Mouse (Mus musculus) C2C12 (cell line): ENCODE measurements at regions not wholly inside any gene's neighbourhood (a gene's known extent, or its start where the extent isn't known, plus 50 kb on each side); places are given as distances from the start of the nearest gene placed in this dataset.
"Not testable (repeated sequence)": the region's sequence is repeated elsewhere in the genome, so short reads cannot be mapped to it uniquely, and the experiment has no call there.

Source experiments
- H3K27me3 ChIP-seq: one replicate; pipeline ENCODE4 v1.6.1; 2011; ENCODE audit not compliant: control insufficient read depth, insufficient read depth, insufficient read length
- H3K36me3 ChIP-seq: one replicate; pipeline ENCODE4 v1.6.1; 2011; ENCODE audit not compliant: control insufficient read depth, insufficient read depth
- H3K4me3 ChIP-seq: one replicate; pipeline ENCODE4 v1.5.1; 2011; ENCODE audit warnings: mild to moderate bottlenecking, control low read depth; ENCODE audit not compliant: poor library complexity, insufficient read depth, severe bottlenecking
- H3K79me2 ChIP-seq: one replicate; pipeline ENCODE4 v1.6.1; 2011; ENCODE audit not compliant: control insufficient read depth, insufficient read depth
- H3K79me3 ChIP-seq: one replicate; pipeline ENCODE4 v1.6.1; 2011; ENCODE audit warnings: low read depth, control low read depth
- H3ac ChIP-seq: one replicate; pipeline ENCODE3; 2011; ENCODE audit warnings: low read depth; ENCODE audit not compliant: control insufficient read depth, insufficient read length

DNA sequence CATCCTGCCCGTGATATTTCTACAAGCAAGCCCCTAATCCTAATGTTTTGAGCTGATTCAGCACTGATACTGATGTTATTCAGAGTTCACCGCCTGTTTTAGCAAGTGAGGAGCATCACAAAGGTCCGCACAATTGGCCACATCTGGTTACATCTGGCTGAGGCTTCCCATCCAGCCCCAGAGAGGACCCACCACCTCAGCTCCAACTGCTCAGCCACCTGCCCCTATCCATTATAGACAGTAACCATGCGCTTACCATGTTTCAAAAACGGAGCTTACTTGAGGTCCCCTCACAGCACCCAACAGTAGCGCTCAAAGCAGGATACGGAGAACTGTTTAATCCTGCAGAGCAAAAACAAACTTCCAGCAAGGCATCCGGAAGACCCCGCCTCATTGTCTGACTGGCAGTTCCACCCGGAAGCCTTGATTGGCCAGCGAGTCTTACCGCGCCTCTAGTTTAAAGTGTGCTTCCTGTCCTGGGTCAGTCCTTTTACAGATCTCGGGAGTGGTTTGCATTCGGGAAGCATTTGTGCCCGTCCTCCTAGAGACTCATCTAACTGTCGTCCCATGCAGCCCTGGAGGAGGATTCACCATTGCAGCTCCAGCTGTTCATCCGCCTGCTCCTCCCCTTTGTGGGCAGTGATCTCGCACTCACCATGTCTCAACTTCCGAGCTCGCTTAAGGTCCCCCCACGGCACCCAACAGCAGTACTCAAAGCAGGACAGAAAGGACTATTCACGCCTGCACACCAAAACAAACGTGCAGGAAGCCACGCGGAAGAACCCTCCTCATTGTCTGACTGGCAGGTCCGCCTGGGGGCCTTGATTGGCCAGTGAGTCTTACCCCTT, 69.9 kb upstream of the Zfp825 start:
- not testable (repeated sequence) for H3K36me3 ChIP-seq

DNA sequence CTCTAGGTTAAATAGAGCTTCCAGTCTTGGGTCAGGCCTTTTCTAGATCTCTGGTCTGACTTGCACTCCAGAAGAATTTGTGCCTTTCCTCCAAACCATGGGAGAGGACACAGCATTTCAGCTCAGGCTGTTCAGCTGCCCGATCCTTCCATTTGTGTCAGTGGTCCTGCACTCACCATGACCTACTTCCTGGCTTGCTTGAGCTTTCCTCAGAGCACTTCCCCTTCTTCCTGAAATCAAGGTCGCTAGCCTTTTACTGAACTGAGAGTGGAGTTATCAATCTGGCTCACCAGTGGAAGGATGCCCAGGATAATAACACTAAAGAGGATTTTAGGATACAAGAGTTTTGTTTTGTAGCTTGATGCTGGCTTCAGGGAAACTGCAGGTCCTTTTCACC, 70.5 kb upstream of the Zfp825 start:
- not testable (repeated sequence) for H3K36me3 ChIP-seq, H3ac ChIP-seq, H3K79me3 ChIP-seq, H3K27me3 ChIP-seq
- peaks cover 18% of the 10 kb centered on the region for H3K79me2 ChIP-seq
- H3K4me3 ChIP-seq: peak overlapping the region; percentile 38

More for the DNA sequence above, 69.9 kb upstream of the Zfp825 start:
- H3ac ChIP-seq: peak overlapping the region; percentile 62
- H3K79me2 ChIP-seq: peaks cover 18% of the 10 kb centered on the region
- not testable (repeated sequence) for H3K79me3 ChIP-seq, H3K27me3 ChIP-seq
- H3K4me3 ChIP-seq: peak overlapping the region; percentile 38

DNA sequence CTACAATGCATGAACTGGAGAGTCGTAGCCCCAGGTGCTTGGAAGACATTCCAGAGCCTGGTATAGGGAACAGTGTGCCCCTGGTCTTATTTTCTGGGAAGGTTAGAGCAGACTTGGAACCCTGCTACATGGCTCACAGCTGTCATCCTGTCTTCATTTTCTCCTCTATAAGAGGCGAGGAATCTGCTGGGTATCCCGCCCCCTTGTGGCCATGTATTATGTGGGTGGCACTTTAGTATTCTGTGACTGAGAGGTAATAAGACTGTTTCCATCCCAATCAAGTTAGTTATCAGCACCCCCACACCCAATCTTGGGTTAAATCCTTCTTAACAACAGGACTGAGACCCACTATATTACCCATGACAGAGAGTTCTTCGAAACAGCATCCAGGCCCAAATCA, 69.4 kb upstream of the Erap1 start:
- H3K27me3 ChIP-seq, H3K36me3 ChIP-seq, H3K79me3 ChIP-seq, H3K4me3 ChIP-seq, H3K79me2 ChIP-seq, H3ac ChIP-seq: not testable (repeated sequence)
